Mouse (Mus musculus): ENCODE measurements around the gene Timm44.
A peak's percentile ranks its signal among the peaks of the same experiment; 100 is the strongest.

Timm44 gene

DNA sequence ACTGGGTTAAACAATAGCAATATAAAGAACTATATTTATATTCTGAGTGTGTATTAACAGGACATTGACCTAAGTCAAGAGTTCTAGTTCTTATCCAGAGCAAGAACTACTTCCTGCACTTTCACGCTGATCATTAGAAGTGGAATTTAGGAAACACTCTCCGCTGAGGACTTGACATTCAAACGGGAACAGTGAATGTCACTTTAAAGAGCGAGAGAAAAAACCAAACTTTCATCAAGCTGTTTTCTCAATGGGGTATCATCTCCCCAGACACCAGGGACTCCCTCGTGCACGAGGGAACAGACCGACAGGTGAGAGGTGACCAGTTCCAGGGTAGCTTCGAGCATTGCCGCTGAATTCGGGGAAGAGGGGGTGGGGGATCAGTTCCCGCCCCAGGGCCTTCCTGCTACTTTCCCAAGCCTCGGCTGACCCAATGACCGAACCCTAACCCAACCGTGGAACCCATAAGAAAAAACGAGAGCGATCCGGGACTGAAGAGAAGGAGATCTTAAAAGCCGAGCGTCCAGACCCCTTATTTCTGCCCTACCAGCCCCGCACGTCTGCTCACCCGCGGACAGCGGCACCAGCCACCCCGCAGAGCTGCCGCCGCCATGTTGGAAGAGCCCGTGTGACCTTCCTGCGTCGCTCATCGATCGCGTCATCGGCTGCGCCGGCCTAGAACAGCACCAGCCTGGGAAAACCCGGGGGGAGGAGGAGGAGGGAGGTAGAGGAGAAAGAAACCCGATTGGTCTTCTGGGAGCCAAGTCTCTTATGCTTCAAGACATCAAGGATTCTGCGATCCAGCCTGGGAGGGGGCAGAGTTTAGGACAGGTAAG is at the start of gene Timm44:
Gene Timm44, minus strand, starts transcription at position 639 of the 836 bp plus-strand sequence.
- peak; percentile 97 for DNase-seq (ENCODE audit: low read depth, low spot score)

DNA sequence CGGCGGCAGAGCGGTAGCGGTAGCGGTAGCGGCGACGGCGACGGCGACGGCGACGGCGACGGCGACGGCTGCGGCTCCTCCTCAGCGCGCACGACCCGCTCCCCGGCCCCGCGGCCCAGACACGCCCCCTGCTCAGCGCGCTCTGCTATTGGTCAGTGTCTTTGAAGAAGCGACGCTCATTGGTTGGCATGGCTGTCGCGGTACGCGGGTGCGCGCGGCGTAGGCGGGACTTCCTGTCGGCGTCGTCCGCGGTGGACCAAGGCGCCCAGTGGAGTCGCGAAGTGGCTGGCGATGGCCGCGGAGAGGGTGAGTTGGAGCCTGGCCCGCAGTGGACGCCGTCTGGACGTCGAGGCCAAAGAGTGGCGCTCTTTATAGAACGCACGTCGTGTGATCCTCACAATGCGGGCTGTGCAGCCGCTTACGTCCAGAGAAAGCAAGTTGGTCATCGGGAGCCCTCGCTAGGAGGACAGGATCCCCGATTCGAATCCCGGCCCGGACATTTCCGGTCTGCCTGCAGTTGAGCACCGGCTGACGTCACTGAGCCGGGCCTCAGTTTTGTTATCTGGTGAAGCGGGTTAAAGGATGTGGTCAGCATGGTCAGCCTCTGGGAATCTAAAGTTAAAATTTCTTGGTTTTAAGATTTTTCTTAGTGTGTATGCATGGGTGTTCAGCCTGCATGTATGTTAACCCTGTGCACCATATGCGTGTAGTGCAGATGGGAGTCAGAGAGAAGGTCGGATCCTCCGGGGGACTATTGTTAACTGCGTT is 49.5 kb upstream of the Timm44 start, which contains the start of the genes Ccl25 and Elavl1:
Gene Ccl25, plus strand, starts transcription at position 228 of the 768 bp plus-strand sequence.
Gene Elavl1, minus strand, starts transcription at position 431 of the 768 bp plus-strand sequence.
- peak; percentile 97 for DNase-seq (ENCODE audit: low read depth, low spot score)

DNA sequence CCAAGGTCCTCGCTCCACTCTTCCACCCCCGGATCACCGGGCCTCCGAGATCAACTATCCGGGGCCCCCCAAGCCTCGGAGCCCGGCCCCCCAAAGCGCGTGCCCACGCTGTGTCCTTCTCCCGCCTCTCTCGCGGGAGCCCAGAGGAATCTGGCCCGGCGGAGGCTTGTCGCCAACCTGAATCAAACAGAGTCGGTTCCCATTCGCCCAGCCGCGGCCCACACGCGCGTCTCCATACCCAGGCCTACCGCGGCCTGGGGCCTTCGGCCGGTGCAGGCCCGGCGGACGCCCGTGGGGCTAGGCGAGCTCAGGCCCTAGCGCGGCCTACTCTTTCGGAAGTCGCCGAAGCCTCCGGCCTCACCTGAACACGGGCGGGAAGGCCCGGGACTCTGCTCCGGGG is 48.8 kb upstream of the Timm44 start:
- peak; percentile 53 for DNase-seq (ENCODE audit: low read depth, low spot score)

DNA sequence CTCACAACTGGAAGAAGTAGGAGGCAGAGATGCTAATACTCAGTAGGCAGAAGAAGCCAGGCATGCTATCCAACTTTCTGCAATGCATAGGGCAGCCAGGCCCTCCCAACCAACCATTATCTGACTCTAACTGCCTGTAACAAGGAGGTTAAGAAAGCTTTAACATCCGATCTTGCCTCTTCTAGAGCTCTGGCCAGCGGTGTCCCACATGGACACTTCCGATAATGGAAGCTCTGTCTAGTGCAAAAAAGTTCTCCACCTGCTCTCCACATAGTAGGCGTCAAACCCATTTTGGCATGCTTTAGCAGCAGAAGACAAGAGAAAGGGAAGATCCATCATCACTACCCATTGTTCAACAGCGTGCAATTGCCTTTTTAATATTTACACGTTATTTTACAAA is 48.2 kb upstream of the Timm44 start:
- no peak for DNase-seq (ENCODE audit: low read depth, low spot score)

DNA sequence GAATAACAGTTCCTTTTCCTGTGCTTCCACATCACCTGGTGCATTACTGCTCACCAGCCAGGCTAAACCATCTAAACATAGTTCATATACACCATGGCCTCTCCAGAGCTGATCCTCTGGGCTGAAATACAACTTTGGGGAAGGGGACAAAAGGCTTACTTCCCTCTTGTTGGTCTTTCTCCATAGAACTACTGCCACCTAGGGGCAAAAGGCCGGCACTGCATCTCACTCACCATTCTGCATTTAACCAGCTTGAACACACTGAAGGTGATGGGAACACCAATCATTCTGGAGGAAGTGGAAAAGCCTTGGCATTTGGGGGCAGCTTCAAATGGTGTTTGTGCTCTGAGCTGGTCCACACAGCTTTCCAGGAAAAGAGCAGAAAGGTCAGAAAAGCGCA is 46.8 kb upstream of the Timm44 start:
- DNase-seq (ENCODE audit: low read depth, low spot score): peak; percentile 92

DNA sequence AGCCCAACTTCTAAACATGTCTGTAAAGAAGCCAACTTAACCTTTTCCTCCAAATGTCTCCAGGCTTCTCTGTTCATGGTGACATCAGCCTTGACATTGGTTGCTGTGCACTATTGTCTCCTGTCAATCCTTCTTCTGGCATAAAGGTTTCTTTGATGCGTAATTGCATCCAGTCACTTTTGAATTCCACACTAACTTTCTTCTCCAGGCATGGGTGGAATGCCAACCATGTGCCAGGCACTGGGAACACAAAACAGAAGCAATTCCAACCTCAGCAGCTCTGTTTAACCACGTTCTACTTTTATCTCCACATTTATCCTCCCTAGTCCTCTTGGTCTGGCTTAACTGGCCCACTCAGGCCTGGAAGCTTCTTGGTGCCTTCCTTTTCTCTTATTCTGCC is 45.3 kb upstream of the Timm44 start:
- no peak for DNase-seq (ENCODE audit: low read depth, low spot score)

- no peak for DNase-seq (ENCODE audit: low read depth, low spot score)
Observed at GRCm38 (mm10) chr8:4320404-4320803, 44.7 kb upstream of the Timm44 start.

DNA sequence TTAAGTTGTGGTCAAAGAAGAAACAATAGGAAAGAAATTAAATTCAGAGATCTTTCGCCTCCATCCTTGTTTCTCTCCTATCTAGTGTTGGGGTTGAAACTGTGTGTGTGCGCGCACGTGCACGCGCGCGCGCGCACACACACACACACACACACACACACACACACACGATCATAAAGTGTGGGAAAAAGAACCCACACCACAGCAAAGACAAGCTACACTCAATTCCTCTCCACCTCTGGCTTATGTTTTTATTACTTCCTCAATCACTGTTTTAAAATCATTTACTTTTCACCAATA is 43.8 kb upstream of the Timm44 start:
- DNase-seq (ENCODE audit: low read depth, low spot score): no peak

GRCm38 (mm10) chr8:4318796-4319572 is 43.3 kb upstream of the Timm44 start:
- no peak for DNase-seq (ENCODE audit: low read depth, low spot score)

- DNase-seq (ENCODE audit: low read depth, low spot score): no peak
Observed at GRCm38 (mm10) chr8:4318124-4318523, 42.4 kb upstream of the Timm44 start.

DNA sequence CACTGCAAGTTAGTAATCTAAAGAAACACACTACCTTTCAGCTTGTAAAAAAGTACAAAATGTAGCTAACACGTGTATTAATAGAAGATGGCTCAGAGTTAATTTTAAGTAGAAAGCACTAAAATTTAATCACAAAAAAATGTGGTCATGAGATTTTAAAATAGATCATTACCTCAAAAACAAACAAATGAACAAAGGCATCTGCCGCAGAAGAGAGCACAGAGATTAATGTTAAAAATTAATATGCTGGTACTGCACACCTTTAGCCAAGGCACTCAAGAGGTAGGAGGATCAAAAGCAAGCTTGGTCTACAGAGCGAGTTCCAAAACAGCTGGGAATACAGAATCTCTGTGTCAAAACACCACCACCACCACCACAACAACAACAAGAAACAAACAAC is 39.1 kb upstream of the Timm44 start:
- DNase-seq (ENCODE audit: low read depth, low spot score): no peak

- DNase-seq (ENCODE audit: low read depth, low spot score): no peak
Observed at GRCm38 (mm10) chr8:4313254-4314124, 37.8 kb upstream of the Timm44 start.

GRCm38 (mm10) chr8:4312104-4312503 is 36.4 kb upstream of the Timm44 start:
- DNase-seq (ENCODE audit: low read depth, low spot score): no peak

GRCm38 (mm10) chr8:4305838-4306237 is 30.1 kb upstream of the Timm44 start:
- no peak for DNase-seq (ENCODE audit: low read depth, low spot score)

- no peak for DNase-seq (ENCODE audit: low read depth, low spot score)
Observed at GRCm38 (mm10) chr8:4304124-4304547, 28.4 kb upstream of the Timm44 start.

- DNase-seq (ENCODE audit: low read depth, low spot score): no peak
Observed at GRCm38 (mm10) chr8:4297822-4298221, 22.1 kb upstream of the Timm44 start.

DNA sequence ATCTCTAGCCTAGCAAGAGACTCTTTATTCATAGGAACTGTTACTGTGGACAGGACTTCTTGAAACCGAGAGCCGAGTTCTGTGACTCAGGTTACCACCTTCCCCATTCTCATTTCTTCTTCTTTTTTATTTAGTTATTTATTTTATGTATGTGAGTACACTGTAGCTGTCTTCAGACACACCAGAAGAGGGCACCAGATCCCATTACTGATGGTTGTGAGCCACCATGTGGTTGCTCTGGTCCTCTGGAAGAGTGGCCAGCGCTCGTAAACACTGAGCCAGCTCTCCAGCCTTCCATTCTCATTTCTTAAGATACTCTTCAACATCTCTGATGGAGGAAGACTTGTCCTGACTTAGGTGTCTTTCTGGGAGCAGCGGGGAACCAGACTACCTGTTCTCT is 17.0 kb upstream of the Timm44 start:
- no peak for DNase-seq (ENCODE audit: low read depth, low spot score)

DNA sequence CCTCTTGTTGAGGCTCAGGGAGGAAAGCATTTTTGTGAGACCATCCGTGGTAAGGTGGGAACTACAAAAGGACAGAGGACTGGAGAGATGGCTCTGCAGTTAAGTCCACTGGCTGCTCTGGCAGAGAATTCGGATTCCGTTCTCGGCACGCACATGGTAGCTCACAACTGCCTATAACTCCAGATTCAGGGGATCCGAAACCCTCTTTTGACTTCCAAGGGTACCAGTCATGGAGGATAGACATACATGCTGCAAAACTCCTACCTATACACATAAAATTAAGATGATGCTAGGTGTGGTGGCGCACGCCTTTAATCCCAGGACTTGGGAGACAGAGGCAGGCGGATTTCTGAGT is 375 bp upstream of the Timm44 start:
- DNase-seq (ENCODE audit: low read depth, low spot score): no peak

- no peak for DNase-seq (ENCODE audit: low read depth, low spot score)
Observed at GRCm38 (mm10) chr8:4269609-4270008, 6.1 kb downstream of the Timm44 start.

- DNase-seq (ENCODE audit: low read depth, low spot score): peak; percentile 31
Observed at GRCm38 (mm10) chr8:4267627-4268026, 8.1 kb downstream of the Timm44 start.

All from mesoderm, embryonic 11.5 days (tissue).